Mouse (Mus musculus): ENCODE data around the gene Ess2.

DNA sequence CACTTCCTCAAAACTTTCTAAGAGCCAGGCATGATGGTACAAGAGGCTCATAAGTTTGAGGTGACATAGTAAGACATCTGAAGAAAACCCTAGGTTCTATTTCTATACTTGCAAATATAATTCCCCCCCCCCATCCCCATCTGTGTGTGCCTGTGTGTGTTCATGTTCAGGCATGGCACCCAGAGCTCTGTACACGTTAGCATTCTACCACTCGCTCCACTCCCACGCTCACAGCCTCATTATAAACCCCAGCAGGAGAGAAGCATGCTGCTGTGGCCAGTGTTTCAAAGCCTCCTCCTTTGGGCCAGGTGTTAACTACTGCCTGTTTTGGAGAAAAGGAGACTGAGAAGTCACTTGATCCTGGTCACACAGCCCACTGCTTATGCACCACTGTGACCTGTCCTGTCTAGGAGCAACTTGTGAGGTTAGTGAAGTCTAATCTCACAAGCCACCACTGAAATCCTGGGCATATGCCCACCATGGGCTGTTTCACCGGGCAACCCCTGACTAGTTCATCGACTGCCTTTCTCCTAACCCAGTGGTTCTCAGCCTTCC, 20.8 kb upstream of the Ess2 start:
- TF ChIP-seq CTCF (IDR thresholded peaks at IDR 0.05; ENCODE audit: low read depth, low read length) (no peak), GATA2 (IDR thresholded peaks at IDR 0.05; ENCODE audit: borderline replicate concordance, low read depth, low read length) (no peak)
